Mouse (Mus musculus): ENCODE data around the gene Ezh1.

DNA sequence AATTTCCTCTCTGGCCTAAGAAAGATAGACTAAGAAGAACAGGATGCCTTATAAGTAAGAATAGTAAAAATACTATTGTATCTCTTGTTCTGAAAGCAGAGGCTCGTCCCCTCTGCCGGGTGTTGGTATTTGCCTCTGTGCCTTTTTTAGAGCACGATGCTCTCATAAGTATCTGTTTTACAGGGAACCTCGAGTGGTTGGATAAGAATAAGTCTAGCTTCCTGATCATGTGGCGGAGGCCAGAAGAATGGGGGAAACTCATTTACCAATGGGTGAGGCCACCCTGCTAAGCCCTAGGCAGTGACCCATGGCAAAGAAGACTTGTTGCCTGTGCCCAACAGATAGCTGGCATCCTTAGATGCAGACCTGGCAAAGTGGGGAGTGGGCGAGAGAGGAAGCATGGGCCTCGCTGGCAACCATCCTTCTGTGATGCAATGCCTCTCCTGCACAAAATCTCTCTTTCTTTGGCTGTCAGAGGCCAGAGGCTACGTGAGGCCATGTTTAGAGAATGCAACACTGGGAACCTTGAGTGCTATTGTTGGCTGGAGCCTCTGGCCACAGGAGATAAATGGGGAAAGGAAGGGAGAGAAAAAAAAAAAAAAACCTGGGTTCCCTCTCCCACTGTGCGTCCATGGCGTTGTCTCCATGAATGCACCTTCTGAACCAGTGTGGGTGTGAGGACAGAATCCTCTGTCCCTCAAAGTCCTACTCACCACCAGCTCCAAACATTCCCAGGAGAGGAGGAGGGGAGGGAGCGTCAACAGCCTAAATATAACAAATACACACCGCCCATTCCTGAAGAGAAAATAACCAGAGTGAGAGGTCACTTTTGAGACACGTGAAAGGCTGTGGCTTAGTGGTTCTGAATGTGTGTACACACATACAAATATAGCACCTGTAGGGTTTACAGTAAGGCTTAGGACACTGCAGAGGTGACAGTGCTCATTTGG is 29.8 kb upstream of the Ezh1 start:
- TF ChIP-seq FLI1 (IDR thresholded peaks at IDR 0.05; ENCODE audit: low read length) (no peak), GATA1 (IDR thresholded peaks at IDR 0.05; ENCODE audit: borderline replicate concordance, low read length) (no peak)

Measured in megakaryocyte, embryonic 14.5 days (primary cell).